Mouse (Mus musculus): ENCODE data around the gene Usp1.
"Not testable (repeated sequence)": the region's sequence is repeated elsewhere in the genome, so short reads cannot be mapped to it uniquely, and the experiment has no call there.

Usp1 gene

DNA sequence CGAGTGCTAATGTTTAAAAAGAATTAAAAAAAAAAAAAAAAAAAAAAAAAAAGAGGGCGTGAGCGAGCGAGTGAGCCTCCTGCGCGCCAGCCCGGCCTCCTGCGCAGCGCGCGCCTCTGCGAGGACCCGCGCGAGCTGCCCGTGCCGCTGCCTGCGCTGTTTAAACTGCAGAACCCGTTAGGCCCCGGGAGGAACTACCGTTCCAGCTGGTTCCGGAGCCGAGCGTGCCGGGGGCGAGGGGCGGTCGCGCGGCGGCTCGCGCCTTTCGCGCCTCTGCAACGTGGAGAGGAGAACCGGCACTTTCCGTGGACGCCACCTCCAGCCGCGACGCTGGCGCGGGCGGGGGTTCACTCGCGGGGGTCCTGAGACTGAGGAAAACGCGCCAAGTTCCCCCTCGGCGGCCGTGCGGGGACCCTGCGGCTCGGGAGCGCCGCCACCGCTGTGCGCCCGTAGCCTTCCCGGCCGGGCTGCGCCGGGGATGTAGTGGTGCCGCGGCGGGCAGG is at the start of gene Usp1:
TSS of gene Usp1 (plus strand) at position 243 of the 503 bp plus-strand sequence.
- DNase-seq (ENCODE audit: low spot score in 2 of 2): no peak

- DNase-seq (ENCODE audit: low spot score in 2 of 2): no peak
Measured at GRCm38 (mm10) chr4:98882706-98883105, 40.9 kb upstream of the Usp1 start.

DNA sequence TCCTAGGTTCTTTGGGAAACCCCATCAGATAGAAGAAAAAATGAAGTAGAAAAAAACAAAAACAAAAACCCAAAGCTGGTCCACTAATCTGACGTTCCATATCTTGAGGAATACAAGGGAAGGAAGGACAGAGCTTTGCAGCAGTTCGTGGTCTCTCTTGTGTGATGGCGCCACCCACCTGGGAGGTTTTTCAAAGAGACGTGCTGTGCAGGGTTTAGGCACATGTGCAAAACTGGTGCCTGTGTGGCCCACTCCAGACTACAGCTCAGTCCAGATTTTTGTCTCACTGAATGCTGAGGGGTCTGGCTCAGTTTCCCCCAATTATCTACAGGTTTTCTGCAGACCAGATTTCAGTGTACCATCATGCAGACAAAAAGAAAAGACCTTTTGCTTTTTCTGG is 37.2 kb upstream of the Usp1 start:
- no peak for DNase-seq (ENCODE audit: low spot score in 2 of 2)

- peak; percentile 34 to 65 for DNase-seq (ENCODE audit: low spot score in 2 of 2)
Measured at GRCm38 (mm10) chr4:98887148-98887547, 36.5 kb upstream of the Usp1 start.

DNA sequence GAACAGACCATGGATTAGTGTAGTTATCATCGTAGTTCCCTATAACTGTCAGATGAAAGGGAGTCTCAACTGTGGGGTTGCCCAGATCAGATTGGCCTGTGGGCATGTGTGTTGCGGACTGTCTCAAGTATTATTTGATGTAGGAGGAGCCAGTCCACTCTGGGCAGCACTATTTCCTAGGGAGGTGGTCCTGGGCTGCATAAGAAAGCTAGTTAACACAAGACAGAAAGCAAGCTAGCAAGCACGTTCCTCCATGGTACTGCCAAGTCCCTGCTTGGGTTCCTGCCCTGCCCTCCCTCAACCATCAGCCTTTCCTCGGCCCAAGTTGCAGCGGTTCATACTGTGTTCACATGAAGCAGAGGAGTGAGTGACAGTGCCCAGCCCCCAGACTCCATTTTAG is 13.4 kb upstream of the Usp1 start:
- no peak for DNase-seq (ENCODE audit: low spot score in 2 of 2)

- DNase-seq (ENCODE audit: low spot score in 2 of 2): no peak
Measured at GRCm38 (mm10) chr4:98917724-98918123, 5.9 kb upstream of the Usp1 start.

DNA sequence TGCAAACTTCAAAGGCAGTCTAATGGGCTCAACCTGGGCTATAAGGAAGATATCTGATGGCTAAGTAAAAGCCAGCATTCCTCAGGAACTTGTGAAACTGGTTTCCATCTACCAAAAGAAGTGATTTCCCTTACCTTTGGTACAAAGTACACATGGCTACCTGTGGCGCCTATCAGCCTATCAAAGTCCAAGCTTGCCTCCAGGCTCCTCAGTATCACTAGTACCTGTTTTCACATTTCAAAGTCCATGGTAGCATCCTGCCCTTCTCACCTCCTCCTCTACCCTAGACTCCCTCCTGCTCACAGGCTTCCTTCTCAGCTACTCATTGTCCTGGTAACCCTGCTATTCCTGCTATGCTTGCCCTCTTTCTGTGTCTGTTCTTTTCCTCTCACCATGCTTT is 5.4 kb upstream of the Usp1 start:
- DNase-seq (ENCODE audit: low spot score in 2 of 2): no peak

- DNase-seq (ENCODE audit: low spot score in 2 of 2): no peak
Measured at GRCm38 (mm10) chr4:98920896-98921295, 2.7 kb upstream of the Usp1 start.

GRCm38 (mm10) chr4:98922061-98922642 is 1.5 kb upstream of the Usp1 start:
- peak; percentile 10 to 17 for DNase-seq (ENCODE audit: low spot score in 2 of 2)

GRCm38 (mm10) chr4:98922643-98923567 is 705 bp upstream of the Usp1 start:
- peak; percentile 96 for DNase-seq (ENCODE audit: low spot score in 2 of 2)

GRCm38 (mm10) chr4:98924071-98924905 is 678 bp downstream of the Usp1 start:
- DNase-seq (ENCODE audit: low spot score in 2 of 2): peak in 1 of 2 experiments; percentile 19

DNA sequence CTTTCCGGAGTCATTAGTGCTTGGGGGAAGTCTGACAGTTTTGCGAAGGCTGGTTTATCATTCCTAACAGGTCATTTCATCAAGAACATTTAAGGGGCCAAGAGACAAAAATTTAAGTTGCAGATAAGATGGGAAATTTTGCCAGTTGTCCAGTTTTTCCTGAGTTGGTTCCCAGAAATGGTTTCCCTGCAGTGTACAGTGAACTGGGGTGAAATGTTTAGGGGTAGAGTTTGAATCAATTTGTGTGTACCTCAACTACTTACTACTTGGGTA is 1.2 kb downstream of the Usp1 start:
- no peak for DNase-seq (ENCODE audit: low spot score in 2 of 2)

DNA sequence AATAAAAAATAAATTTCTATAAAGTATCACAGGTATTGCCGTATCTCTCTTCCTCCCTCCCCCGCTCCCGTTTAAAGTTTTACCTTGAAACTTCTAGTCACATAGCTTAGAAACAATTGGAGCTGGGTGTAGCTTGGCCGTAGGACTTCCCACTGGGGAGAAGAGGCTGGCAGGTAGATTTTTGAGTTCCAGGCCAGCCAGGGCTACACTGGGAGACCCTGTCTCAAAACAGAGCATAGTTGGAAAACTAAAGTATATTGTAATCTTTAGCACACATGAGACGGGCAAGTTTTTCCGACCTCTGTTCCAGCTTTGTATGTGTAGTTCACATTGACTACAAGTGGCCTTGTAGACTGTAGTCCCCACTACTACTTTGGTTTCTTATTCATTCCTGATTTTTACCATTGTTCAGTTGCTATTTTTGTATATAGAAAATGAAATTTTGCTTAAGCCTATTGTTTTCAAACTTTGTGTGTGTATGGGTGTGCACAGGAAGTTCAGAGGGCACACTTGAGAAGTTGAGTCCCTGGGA is 1.7 kb downstream of the Usp1 start:
- DNase-seq (ENCODE audit: low spot score in 2 of 2): no peak

- no peak for DNase-seq (ENCODE audit: low spot score in 2 of 2)
Measured at GRCm38 (mm10) chr4:98936036-98936435, 12.4 kb downstream of the Usp1 start.

GRCm38 (mm10) chr4:98938210-98938609 is 14.6 kb downstream of the Usp1 start:
- not testable (repeated sequence) for DNase-seq (ENCODE audit: low spot score in 2 of 2)

- DNase-seq (ENCODE audit: low spot score in 2 of 2): no peak
Measured at GRCm38 (mm10) chr4:98950563-98950962, 27.0 kb downstream of the Usp1 start.

- DNase-seq (ENCODE audit: low spot score in 2 of 2): no peak
Measured at GRCm38 (mm10) chr4:98955986-98956385, 32.4 kb downstream of the Usp1 start.

- DNase-seq (ENCODE audit: low spot score in 2 of 2): no peak
Measured at GRCm38 (mm10) chr4:98960243-98960642, 36.6 kb downstream of the Usp1 start.

GRCm38 (mm10) chr4:98969946-98970345 is 46.3 kb downstream of the Usp1 start:
- DNase-seq (ENCODE audit: low spot score in 2 of 2): no peak

DNA sequence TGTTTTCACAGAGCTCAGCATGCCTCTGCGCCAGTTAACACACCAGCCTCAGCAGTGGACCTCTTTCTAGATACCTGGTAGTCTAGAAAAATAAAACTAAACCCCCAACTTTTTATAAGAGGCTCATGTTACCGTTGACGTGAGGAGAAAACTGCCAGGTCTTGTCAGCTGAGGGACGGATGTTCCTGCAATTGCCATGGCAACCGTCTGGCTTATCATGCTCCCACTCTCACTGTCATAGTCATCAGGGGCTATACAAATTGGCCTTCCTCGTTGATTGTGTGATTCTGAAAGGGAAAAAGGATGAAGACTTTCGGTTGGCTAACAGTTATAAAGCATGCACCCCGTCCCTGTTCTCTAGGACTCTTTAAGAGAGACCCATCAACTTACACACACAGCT is 52.1 kb downstream of the Usp1 start:
- no peak for DNase-seq (ENCODE audit: low spot score in 2 of 2)

DNA sequence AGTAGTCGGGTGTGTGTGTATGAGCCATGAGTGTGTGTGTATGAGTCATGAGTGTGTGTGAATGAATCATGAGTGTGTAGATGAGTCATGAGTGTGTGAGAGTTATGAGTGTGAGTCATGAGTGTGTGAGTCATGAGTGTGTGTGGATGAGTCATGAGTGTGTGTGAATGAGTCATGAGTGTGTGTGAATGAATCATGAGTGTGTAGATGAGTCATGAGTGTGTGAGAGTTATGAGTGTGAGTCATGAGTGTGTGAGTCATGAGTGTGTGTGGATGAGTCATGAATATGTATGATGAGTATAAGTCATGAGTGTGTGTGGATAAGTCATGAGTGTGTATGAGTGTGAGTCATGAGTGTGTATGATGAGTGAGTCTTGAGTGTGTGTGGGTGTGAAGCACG is 54.7 kb downstream of the Usp1 start:
- DNase-seq (ENCODE audit: low spot score in 2 of 2): not testable (repeated sequence)

- no peak for DNase-seq (ENCODE audit: low spot score in 2 of 2)
Measured at GRCm38 (mm10) chr4:98978693-98979092, 55.1 kb downstream of the Usp1 start.

Data from right cerebral cortex, adult 2 months (tissue).